Mouse (Mus musculus) neural tube, embryonic 14.5 days (tissue): ENCODE measurements around the gene Olr1. TPM values are rescaled to one million over a fixed set of nuclear protein-coding genes. Genes with fewer than 3 reads are reported as not detected.

Experiments
- ATAC-seq: fragments of 200-750 bp; cut with Nextera tagmentation; 2 replicates; pipeline ENCODE4 v1.8.0; 2017; ENCODE audit warnings: low read depth, mild to moderate bottlenecking, moderate TSS enrichment, moderate library complexity
- H3K27ac ChIP-seq: fragments of 300-500 bp; sonication (generic); 2 replicates; pipeline ENCODE4 v1.5.1; 2014; ENCODE audit warnings: low read depth, mild to moderate bottlenecking, control low read depth, low read length, moderate library complexity, mixed read lengths
- H3K27me3 ChIP-seq: fragments of 300-500 bp; sonication (generic); 2 replicates; pipeline ENCODE4 v1.6.1; 2014; ENCODE audit warnings: low read length; ENCODE audit not compliant: control insufficient read depth, insufficient read depth
- H3K36me3 ChIP-seq: fragments of 300-500 bp; sonication (generic); 2 replicates; pipeline ENCODE4 v1.6.1; 2014; ENCODE audit warnings: low read length, mixed read lengths; ENCODE audit not compliant: control insufficient read depth, insufficient read depth
- H3K4me1 ChIP-seq: fragments of 300-500 bp; sonication (generic); 2 replicates; pipeline ENCODE4 v1.6.1; 2014; ENCODE audit warnings: low read length; ENCODE audit not compliant: control insufficient read depth, insufficient read depth
- H3K4me2 ChIP-seq: fragments of 300-500 bp; sonication (generic); 2 replicates; pipeline ENCODE4 v1.6.1; 2014; ENCODE audit warnings: mild to moderate bottlenecking, low read depth, low read length, control low read depth
- H3K4me3 ChIP-seq: fragments of 300-500 bp; sonication (generic); 2 replicates; pipeline ENCODE4 v1.5.1; 2014; ENCODE audit warnings: low read depth, low read length, control low read depth, mixed read lengths
- H3K9ac ChIP-seq: fragments of 300-500 bp; sonication (generic); replicated peaks from 2 replicates; pipeline ENCODE4 v1.6.1; 2014; ENCODE audit warnings: low read depth, mild to moderate bottlenecking, control low read depth, low read length, mixed read lengths
- H3K9me3 ChIP-seq: fragments of 300-500 bp; sonication (generic); 2 replicates; pipeline ENCODE4 v1.6.1; 2016; ENCODE audit warnings: low read length; ENCODE audit not compliant: control insufficient read depth
- WGBS: fragments of 180-500 bp; shearing (Covaris S2); extraction: QIAGEN DNeasy Blood & Tissue Kit; methylation state at CpG from one replicate; pipeline ENCODE4 v1.1.7; 2014; 5-methylcytosine and 5-hydroxymethylcytosine counted together
- polyA plus RNA-seq: library from polyadenylated mRNA; unstranded; fragments of >200 nt; fragmentation: Nextera tagmentation; extraction: Ambion mirVana; gene quantifications from 2 replicates; pipeline ENCODE4 v1.2.1, GENCODE M21; 2014

Olr1 gene
- polyA plus RNA-seq, 1 experiment from 2014 or later = not detected

DNA sequence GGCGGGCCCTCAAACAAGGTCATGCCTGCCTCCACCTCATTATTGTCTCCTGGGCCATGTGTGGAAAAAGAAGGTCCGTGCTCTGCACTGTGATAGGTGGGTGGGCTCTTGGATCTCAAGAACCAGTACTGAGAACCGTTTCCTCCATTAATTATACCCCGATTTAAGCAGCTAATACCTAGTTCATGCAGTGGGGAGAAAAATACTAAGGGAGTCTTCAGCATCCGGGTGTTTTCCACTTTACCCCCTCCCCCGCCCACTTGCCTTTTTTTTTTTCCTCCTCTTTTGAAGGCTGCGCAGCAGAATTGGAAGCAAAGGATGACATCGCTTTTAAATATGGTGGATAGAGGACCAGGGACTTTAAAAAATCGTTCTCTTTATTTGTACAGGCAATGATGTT lies 27.1 kb upstream of the Olr1 start:
- WGBS = 9% methylated on average over 9 of the region's 9 CpGs
- H3K27me3 ChIP-seq = no peaks in the 10 kb centered on the region
- ATAC-seq = peak; percentile 70
- peak overlapping the region; percentile 78 for H3K4me2 ChIP-seq
- H3K36me3 ChIP-seq = peaks cover 11% of the 10 kb centered on the region
- H3K4me1 ChIP-seq = peaks cover 19% of the 10 kb centered on the region
- H3K9ac ChIP-seq = peak overlapping the region; percentile 65
- no peaks in the 10 kb centered on the region for H3K9me3 ChIP-seq
- H3K27ac ChIP-seq = peak overlapping the region; percentile 68
- peak overlapping the region; percentile 61 for H3K4me3 ChIP-seq

DNA sequence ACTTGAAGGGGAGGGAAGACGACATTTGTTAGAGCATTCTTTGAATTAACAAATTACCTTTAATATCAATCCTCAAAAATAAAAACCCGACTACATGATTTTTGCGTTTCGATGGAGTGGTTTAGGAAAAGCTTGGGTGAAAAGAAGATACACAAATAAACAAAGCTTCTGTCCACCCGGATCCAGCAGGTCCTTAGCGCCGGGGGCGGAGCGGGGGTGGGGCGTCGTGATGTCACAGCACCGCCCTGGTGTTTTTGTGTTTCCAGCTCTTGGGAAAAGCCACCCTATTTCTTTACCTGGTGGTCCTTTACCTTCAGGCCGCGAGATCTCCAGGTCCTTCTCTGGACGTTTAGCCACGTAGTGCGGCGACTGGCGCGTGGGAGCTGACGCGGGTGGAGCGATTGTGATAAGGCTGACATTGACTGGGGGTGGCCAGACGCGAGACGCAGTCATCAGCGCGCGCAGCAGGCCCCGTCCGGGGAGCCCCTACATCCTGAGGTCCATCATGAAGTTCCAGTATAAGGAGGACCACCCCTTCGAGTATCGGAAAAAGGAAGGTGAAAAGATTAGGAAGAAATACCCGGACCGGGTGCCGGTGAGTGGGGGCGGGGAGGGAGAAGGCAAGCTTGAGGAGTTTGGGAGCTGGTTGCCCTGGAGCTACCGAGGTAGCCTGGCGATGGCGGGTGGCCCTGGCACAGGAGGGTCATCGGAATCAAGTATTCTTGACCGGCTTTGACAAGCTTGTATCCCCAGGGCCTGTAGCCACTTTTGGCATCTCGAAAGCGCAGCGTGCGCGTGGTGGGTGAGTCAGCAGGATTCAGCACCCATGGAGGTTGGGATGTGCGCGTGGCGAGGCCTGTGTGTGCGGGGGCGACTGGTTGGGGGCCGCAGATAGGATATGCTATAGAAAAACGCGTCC lies 26.2 kb upstream of the Olr1 start, which contains the start of gene Gabarapl1:
Gene Gabarapl1 (plus strand): TSS at position 219 of the 919 bp plus-strand sequence.
- peak within 1 kb of the TSS; percentile 68 for H3K27ac ChIP-seq
- peak; percentile 86 for ATAC-seq
- peaks cover 19% of the 10 kb centered on the region for H3K4me1 ChIP-seq
- no peaks in the 10 kb centered on the region for H3K9me3 ChIP-seq
- no peaks in the 10 kb centered on the region for H3K27me3 ChIP-seq
- WGBS = under 1% methylated on average over 55 of the region's 55 CpGs
- H3K4me3 ChIP-seq = peak within 1 kb of the TSS; percentile 61
- peak within 1 kb of the TSS; percentile 65 for H3K9ac ChIP-seq
- peaks cover 4% of the 10 kb centered on the region; the same call in 1 of the 2 replicates for H3K36me3 ChIP-seq
- peak within 1 kb of the TSS; percentile 78 for H3K4me2 ChIP-seq

DNA sequence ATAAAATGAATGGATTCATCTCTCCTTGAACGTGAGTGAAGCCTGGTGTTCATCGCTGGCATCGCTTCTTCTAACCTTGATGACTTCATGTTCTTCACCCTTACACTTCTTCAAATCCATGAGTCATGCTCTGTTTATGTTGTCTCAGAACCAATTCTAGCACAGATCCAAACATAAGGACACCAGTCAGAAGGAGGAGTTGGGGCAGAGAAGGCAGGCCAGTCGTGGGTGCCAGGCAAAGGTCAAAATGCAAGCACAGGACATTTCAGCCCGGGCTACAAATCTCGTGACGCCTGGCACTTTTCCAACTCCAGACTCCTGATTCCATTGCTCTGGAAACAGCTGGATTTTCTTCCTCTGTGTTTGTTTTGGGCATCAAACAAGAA lies 25.6 kb upstream of the Olr1 start:
- no peaks in the 10 kb centered on the region for H3K27me3 ChIP-seq
- H3K9me3 ChIP-seq = no peaks in the 10 kb centered on the region
- ATAC-seq = peak; percentile 26
- peak overlapping the region; percentile 61 for H3K4me3 ChIP-seq
- 32% methylated on average over 7 of the region's 7 CpGs for WGBS
- H3K9ac ChIP-seq = peak overlapping the region; percentile 65
- peak overlapping the region; percentile 68 for H3K27ac ChIP-seq
- peaks cover 3% of the 10 kb centered on the region; the same call in 1 of the 2 replicates for H3K36me3 ChIP-seq
- H3K4me1 ChIP-seq = peaks cover 19% of the 10 kb centered on the region
- H3K4me2 ChIP-seq = peak overlapping the region; percentile 78

DNA sequence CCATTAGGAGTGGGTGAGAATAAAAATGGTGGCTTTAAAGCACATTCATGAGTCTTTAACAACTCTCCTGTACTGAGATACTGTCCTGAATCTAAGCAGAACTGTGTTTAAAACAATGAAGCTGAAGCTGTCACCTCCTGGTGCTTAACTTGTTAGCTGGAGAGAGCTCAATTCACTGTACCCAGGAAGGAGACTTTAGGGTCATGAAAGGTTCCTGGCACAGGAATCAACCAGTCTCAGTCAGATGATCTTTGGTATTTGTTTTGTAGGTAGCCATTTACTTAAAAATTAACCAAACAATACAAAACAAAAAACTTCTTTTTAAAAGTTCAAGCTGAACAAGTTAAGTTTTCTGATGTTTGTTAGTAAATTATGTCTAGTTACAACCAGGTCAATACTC lies 23.3 kb upstream of the Olr1 start:
- no peaks in the 10 kb centered on the region for H3K9me3 ChIP-seq
- no peak for ATAC-seq
- H3K9ac ChIP-seq = no peak overlapping the region
- H3K36me3 ChIP-seq = no peaks in the 10 kb centered on the region
- H3K4me1 ChIP-seq = peaks cover 7% of the 10 kb centered on the region
- H3K27ac ChIP-seq = no peak overlapping the region
- H3K27me3 ChIP-seq = no peaks in the 10 kb centered on the region
- no peak overlapping the region for H3K4me2 ChIP-seq
- H3K4me3 ChIP-seq = no peak overlapping the region

DNA sequence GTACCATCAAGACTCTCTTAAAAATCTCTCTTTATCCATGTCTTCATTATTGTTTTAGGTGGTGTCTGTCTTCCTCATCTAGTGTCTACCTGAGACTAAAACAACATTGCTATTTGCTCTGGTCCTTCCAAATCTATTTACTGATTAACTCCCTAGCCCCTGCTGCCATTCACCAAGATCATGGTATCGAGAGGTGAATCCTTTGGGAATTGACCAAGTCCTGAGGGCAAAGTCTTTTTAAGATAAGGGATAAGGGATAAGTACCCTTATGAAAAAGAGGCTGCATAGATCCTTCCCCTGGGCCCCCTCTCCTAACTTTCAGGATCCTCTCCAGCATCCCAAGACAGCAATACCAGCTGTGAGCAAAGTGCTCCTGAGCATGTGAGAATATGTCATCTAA lies 22.6 kb upstream of the Olr1 start:
- no peak for ATAC-seq
- 84% methylated on average over 1 of the region's 1 CpGs for WGBS
- no peak overlapping the region for H3K9ac ChIP-seq
- H3K27me3 ChIP-seq = no peaks in the 10 kb centered on the region
- H3K4me3 ChIP-seq = no peak overlapping the region
- no peak overlapping the region for H3K27ac ChIP-seq
- peaks cover under 1% of the 10 kb centered on the region; the same call in 1 of the 2 replicates for H3K4me1 ChIP-seq
- no peak overlapping the region for H3K4me2 ChIP-seq
- no peaks in the 10 kb centered on the region for H3K36me3 ChIP-seq
- no peaks in the 10 kb centered on the region for H3K9me3 ChIP-seq

DNA sequence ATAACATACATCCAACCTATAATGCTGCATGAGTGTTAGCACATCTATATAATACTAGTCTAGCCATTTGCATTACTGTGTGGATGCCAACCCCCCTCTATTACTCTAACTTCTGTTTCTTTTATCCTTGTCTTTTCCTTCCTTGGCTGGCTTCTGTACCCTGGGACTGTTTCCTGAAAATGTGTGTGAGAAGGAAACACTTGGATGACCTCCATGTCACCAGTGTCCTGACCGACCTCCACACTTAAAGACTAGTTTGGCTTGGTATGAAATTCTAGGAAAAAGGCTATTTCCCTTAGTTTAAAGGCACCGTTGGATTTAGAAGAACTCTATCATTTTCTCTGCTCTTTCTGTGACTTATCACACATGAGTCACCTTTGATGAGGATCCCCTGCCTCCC lies 20.5 kb upstream of the Olr1 start:
- Histone ChIP-seq H3K9me3 (no peaks in the 10 kb centered on the region), H3K4me1 (no peaks in the 10 kb centered on the region), H3K27ac (no peak overlapping the region), H3K27me3 (no peaks in the 10 kb centered on the region), H3K9ac (no peak overlapping the region), H3K4me2 (no peak overlapping the region), H3K36me3 (no peaks in the 10 kb centered on the region), H3K4me3 (no peak overlapping the region)
- 95% methylated on average over 2 of the region's 2 CpGs for WGBS
- no peak for ATAC-seq

DNA sequence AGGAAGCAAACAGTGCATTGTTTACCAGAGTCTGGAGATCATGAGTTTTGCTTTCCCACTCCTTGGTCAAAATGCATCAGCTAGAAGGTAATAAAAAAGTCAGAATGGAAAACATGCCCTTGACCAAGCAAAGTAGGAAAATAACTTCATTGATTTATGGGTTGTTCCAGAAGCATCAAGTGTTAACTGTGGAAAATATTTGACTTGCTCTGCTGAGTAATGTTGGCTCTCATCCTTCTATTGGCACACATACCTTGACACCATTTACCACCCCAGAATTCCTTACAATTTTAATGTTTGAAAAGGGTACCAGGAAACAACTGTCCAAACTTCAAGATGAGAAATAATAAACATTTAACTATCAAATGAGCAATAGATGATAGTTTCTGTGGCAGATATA lies 19.1 kb upstream of the Olr1 start:
- Histone ChIP-seq H3K4me2 (no peak overlapping the region), H3K36me3 (no peaks in the 10 kb centered on the region), H3K9ac (no peak overlapping the region), H3K4me3 (no peak overlapping the region), H3K9me3 (no peaks in the 10 kb centered on the region), H3K27me3 (no peaks in the 10 kb centered on the region), H3K27ac (no peak overlapping the region), H3K4me1 (no peaks in the 10 kb centered on the region)
- ATAC-seq = no peak

DNA sequence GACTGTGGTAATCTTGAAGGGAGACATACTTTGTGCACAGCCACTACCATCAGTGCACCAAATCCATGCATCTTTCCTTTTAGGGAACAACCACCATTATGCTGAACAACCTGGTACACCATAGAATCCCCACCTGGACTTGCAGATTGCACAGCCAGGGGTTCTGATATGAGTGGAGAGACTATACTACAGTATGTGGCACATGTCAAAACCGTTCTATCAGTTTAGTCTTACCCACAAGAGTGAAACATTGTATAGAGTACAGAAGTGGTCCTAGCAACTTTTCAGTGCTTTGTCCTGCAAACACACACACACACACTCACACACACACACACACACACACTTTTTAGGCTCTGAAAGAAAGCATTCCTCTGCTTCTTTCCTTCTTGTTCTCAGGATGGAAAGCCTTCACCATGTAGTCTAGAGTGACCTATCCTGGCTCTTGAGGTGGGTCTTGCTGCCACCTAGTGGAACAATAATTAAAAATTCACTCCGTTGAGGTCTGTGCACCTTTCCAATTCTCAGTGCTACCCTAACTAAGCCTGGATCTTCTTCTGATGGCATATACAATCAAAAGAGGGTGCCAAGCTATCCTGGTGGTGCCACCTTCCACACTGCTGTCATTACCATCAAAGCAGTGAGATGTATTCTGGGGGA lies 10.9 kb upstream of the Olr1 start:
- Histone ChIP-seq H3K4me1 (no peaks in the 10 kb centered on the region), H3K27me3 (no peaks in the 10 kb centered on the region), H3K36me3 (no peaks in the 10 kb centered on the region), H3K9me3 (no peaks in the 10 kb centered on the region), H3K4me3 (no peak overlapping the region), H3K4me2 (no peak overlapping the region), H3K27ac (no peak overlapping the region), H3K9ac (no peak overlapping the region)
- 53% methylated on average over 2 of the region's 2 CpGs for WGBS
- ATAC-seq = peak; percentile 95

DNA sequence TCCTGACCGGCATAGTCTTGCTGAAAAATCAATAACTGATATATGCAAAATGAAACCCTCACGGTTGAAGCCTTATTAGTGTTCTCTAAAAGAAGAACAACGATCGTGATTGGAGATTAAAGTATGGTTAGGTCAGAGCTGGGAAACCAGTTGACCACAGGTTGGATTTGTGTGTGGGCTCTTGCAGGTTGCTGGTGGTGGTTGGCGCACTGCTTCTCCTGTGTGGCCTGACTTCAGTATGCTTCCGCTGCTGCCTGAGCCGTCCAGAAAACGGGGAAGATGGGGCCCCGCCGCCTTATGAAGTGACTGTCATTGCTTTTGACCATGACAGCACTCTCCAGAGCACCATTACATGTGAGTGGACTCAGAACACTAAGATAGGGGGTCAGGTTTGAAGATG lies 9.4 kb upstream of the Olr1 start:
- Histone ChIP-seq H3K27me3 (no peaks in the 10 kb centered on the region), H3K36me3 (no peaks in the 10 kb centered on the region), H3K27ac (no peak overlapping the region), H3K9ac (no peak overlapping the region), H3K9me3 (no peaks in the 10 kb centered on the region), H3K4me1 (no peaks in the 10 kb centered on the region), H3K4me3 (no peak overlapping the region), H3K4me2 (no peak overlapping the region)
- 91% methylated on average over 10 of the region's 10 CpGs for WGBS
- ATAC-seq = no peak
